Mouse (Mus musculus) limb, embryonic 14.5 days (tissue): ENCODE measurements around the gene Gm5447. TPM values are rescaled to one million over a fixed set of nuclear protein-coding genes. Genes with fewer than 3 reads are reported as not detected.

ENCODE experiments used
- ATAC-seq: fragments of 200-750 bp; cut with Nextera tagmentation; 2 replicates; pipeline ENCODE4 v1.8.0; 2017; ENCODE audit warnings: low read depth, moderate number of reproducible peaks, moderate TSS enrichment; ENCODE audit not compliant: low FRiP score
- DNase-seq: peaks from one replicate; pipeline ENCODE4 v3.0.0-alpha.2; 2015; ENCODE audit warnings: low spot score
- H3K27ac ChIP-seq: fragments of 300-500 bp; sonication (generic); replicated peaks from 2 replicates; pipeline ENCODE4 v1.5.1; 2014; ENCODE audit warnings: low read depth, mild to moderate bottlenecking, low read length, moderate library complexity, mixed read lengths
- H3K27me3 ChIP-seq: fragments of 300-500 bp; sonication (generic); 2 replicates; pipeline ENCODE4 v1.6.1; 2014; ENCODE audit warnings: low read length, mixed read lengths; ENCODE audit not compliant: control insufficient read depth, insufficient read depth
- H3K36me3 ChIP-seq: fragments of 300-500 bp; sonication (generic); 2 replicates; pipeline ENCODE4 v1.6.1; 2014; ENCODE audit warnings: mild to moderate bottlenecking, low read length, moderate library complexity, mixed read lengths; ENCODE audit not compliant: control insufficient read depth, insufficient read depth
- H3K4me1 ChIP-seq: fragments of 300-500 bp; sonication (generic); 2 replicates; pipeline ENCODE4 v1.6.1; 2014; ENCODE audit warnings: antibody characterized with exemption, low read length, mixed read lengths; ENCODE audit not compliant: control insufficient read depth, insufficient read depth
- H3K4me2 ChIP-seq: fragments of 300-500 bp; sonication (generic); replicated peaks from 2 replicates; pipeline ENCODE4 v1.6.1; 2014; ENCODE audit warnings: low read depth, mild to moderate bottlenecking, low read length, moderate library complexity; ENCODE audit not compliant: severe bottlenecking
- H3K4me3 ChIP-seq: fragments of 300-500 bp; sonication (generic); replicated peaks from 2 replicates; pipeline ENCODE4 v1.5.1; 2014; ENCODE audit warnings: low read length
- H3K9ac ChIP-seq: fragments of 300-500 bp; sonication (generic); 2 replicates; pipeline ENCODE4 v1.6.1; 2014; ENCODE audit warnings: mild to moderate bottlenecking, low read depth, low read length, moderate library complexity; ENCODE audit not compliant: severe bottlenecking
- H3K9me3 ChIP-seq: fragments of 300-500 bp; sonication (generic); 2 replicates; pipeline ENCODE4 v1.6.1; 2016; ENCODE audit warnings: low read length; ENCODE audit not compliant: control insufficient read depth
- POLR2A ChIP-seq: fragments of 200-500 bp; IDR thresholded peaks from 2 replicates; pipeline ENCODE4 v1.8.0; 2012; ENCODE audit warnings: inconsistent platforms, mild to moderate bottlenecking, moderate library complexity, borderline replicate concordance; ENCODE audit not compliant: insufficient read depth, insufficient read length; ENCODE audit errors: extremely low read depth
- WGBS: fragments of 180-500 bp; shearing (Covaris S2); extraction: QIAGEN DNeasy Blood & Tissue Kit; methylation state at CpG from one replicate; pipeline ENCODE4 v1.1.7; 2014; 5-methylcytosine and 5-hydroxymethylcytosine counted together
- polyA plus RNA-seq, 2 experiments: library from polyadenylated mRNA; depleted of rRNA in 1 of 2; stranded (reverse) in 1 of 2; unstranded in 1 of 2; fragments of >200 nt; fragmentation: Nextera tagmentation in 1 of 2; extraction: Ambion mirVana in 1 of 2; gene quantifications; 2 replicates each; pipeline versions ENCODE4 v1.2.1 to v1.2.3; 2012 to 2014

Gene Gm5447
- polyA plus RNA-seq (2012; rRNA removed): 0.08 TPM in 1 of 2 replicates, not detected in the other
- 0.17 TPM in 1 of 2 replicates, not detected in the other for polyA plus RNA-seq (2014; fragmentation: Nextera tagmentation; extraction: Ambion mirVana)

GRCm38 (mm10) chr13:30973501-30974246, at the start of gene Gm5447, which contains the start of gene Exoc2:
Gene Gm5447 (plus strand): TSS chr13:30974204.
Gene Exoc2 (minus strand): TSS chr13:30974093.
- DNase-seq (peak; percentile 78), ATAC-seq (peak; percentile 97)
- Histone ChIP-seq H3K4me2 (peak within 1 kb of the TSS; percentile 66), H3K27ac (peak within 1 kb of the TSS; percentile 67), H3K9ac (peak within 1 kb of the TSS; percentile 79), H3K9me3 (no peaks in the 10 kb centered on the region), H3K36me3 (no peaks in the 10 kb centered on the region), H3K4me3 (peak within 1 kb of the TSS; percentile 75), H3K27me3 (no peaks in the 10 kb centered on the region), H3K4me1 (peaks cover 12% of the 10 kb centered on the region)
- no peak for TF ChIP-seq POLR2A
- WGBS: under 1% methylated on average over 51 of the region's 54 CpGs

DNA sequence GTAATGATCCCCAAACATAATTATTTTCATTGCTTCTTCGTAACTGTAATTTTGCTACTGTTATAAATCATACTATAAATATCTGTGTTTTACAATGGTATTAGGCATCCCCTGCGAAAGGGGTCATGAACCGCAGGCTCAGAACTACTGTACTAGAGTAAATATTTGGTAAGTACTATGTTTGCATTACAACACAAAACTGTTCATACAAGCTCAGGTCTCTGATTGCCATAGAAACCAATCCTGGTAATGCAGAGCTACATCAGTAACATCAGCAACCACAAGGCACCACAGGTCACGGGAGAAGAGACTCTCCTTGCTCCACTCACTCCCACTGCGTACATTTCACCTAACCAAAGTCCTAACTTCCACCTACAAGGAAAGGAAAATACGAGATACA, 49.7 kb upstream of the Gm5447 start:
- WGBS: 86% methylated on average over 6 of the region's 6 CpGs
- DNase-seq (no peak), ATAC-seq (no peak)
- no peak overlapping the region for H3K4me3 ChIP-seq
- H3K9me3 ChIP-seq: no peaks in the 10 kb centered on the region
- peaks cover 9% of the 10 kb centered on the region for H3K36me3 ChIP-seq
- H3K4me2 ChIP-seq: no peak overlapping the region
- no peaks in the 10 kb centered on the region for H3K27me3 ChIP-seq
- no peaks in the 10 kb centered on the region for H3K4me1 ChIP-seq
- TF ChIP-seq POLR2A: no peak
- no peak overlapping the region for H3K9ac ChIP-seq
- no peak overlapping the region for H3K27ac ChIP-seq

GRCm38 (mm10) chr13:30929119-30929518, 44.9 kb upstream of the Gm5447 start:
- DNase-seq (no peak), ATAC-seq (no peak)
- H3K36me3 ChIP-seq: peaks cover 13% of the 10 kb centered on the region
- no peaks in the 10 kb centered on the region for H3K9me3 ChIP-seq
- TF ChIP-seq POLR2A: no peak
- H3K27me3 ChIP-seq: no peaks in the 10 kb centered on the region
- H3K4me1 ChIP-seq: peaks cover 9% of the 10 kb centered on the region; the same call in 1 of the 2 replicates
- H3K4me3 ChIP-seq: no peak overlapping the region
- H3K4me2 ChIP-seq: no peak overlapping the region
- 93% methylated on average over 2 of the region's 2 CpGs for WGBS
- H3K9ac ChIP-seq: no peak overlapping the region
- no peak overlapping the region for H3K27ac ChIP-seq

- H3K9me3 ChIP-seq: no peaks in the 10 kb centered on the region
- no peak overlapping the region for H3K9ac ChIP-seq
- H3K4me3 ChIP-seq: no peak overlapping the region
- WGBS: 37% methylated on average over 4 of the region's 4 CpGs
- H3K36me3 ChIP-seq: peaks cover 10% of the 10 kb centered on the region; the same call in 1 of the 2 replicates
- H3K27me3 ChIP-seq: no peaks in the 10 kb centered on the region
- peaks cover 9% of the 10 kb centered on the region; the same call in 1 of the 2 replicates for H3K4me1 ChIP-seq
- TF ChIP-seq POLR2A: no peak
- DNase-seq: no peak
- no peak overlapping the region for H3K27ac ChIP-seq
- H3K4me2 ChIP-seq: no peak overlapping the region
- ATAC-seq: peak; percentile 50
These were observed 42.4 kb upstream of the Gm5447 start for GRCm38 (mm10) chr13:30931613-30932012.

DNA sequence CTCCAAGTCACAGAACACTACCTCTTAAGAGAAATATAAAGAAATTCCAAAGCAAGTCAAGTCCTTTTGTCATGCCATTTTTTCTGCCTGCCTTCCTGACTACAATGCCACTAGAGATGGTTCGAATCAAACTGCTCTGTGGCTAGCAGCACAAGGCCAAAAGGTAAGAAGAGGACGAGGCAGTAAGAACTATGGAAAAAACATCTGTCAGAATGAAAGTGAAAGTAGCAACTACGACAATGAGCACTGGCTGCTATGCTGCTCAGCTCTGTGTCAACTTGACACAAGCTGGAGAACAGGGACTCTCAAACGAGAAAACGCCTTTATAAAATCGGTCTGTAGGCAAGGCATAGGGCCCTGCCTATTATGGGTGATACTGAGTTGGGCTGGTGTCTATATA, 41.0 kb upstream of the Gm5447 start:
- H3K36me3 ChIP-seq: peaks cover 8% of the 10 kb centered on the region; the same call in 1 of the 2 replicates
- no peak overlapping the region for H3K27ac ChIP-seq
- H3K27me3 ChIP-seq: no peaks in the 10 kb centered on the region
- DNase-seq (no peak), ATAC-seq (no peak)
- H3K9me3 ChIP-seq: no peaks in the 10 kb centered on the region
- H3K4me1 ChIP-seq: peaks cover 9% of the 10 kb centered on the region; the same call in 1 of the 2 replicates
- H3K9ac ChIP-seq: no peak overlapping the region
- WGBS: 84% methylated on average over 6 of the region's 6 CpGs
- no peak overlapping the region for H3K4me2 ChIP-seq
- H3K4me3 ChIP-seq: no peak overlapping the region
- no peak for TF ChIP-seq POLR2A
